Mouse (Mus musculus): ENCODE measurements around the gene Ranbp9. TPM values are rescaled to one million over a fixed set of nuclear protein-coding genes. Genes with fewer than 3 reads are reported as not detected.

The Ranbp9 gene
- total and polyA plus RNA-seq, 3 experiments: 17.1 to 25.9 TPM; not detected in 1

GRCm38 (mm10) chr13:43495645-43496044 is 14.6 kb upstream of the Ranbp9 start:
- Histone ChIP-seq H3K4me1 (ENCODE audit: control insufficient read depth in 1 of 2, insufficient read depth in 2 of 2, low read length in 2 of 2) (no peaks in the 10 kb centered on the region), H3K36me3 (ENCODE audit: control insufficient read depth in 1 of 2, insufficient read depth in 2 of 2, low read length in 2 of 2) (no peaks in the 10 kb centered on the region), H3K9me3 (replicated peaks; ENCODE audit: insufficient read depth, low read length) (no peaks in the 10 kb centered on the region), H3K4me3 (ENCODE audit: control insufficient read depth in 1 of 2, insufficient read depth in 1 of 2, low read depth in 2 of 2, low read length in 2 of 2) (no peak overlapping the region), H3K27ac (ENCODE audit: control insufficient read depth, low read depth, low read length) (no peak overlapping the region), H3K27me3 (ENCODE audit: control insufficient read depth in 1 of 2, insufficient read depth in 2 of 2, low read length in 2 of 2) (no peaks in the 10 kb centered on the region), H3K79me2 (ENCODE audit: control insufficient read depth, insufficient read depth, low read length, poor library complexity) (no peaks in the 10 kb centered on the region), H3K9ac (ENCODE audit: control insufficient read depth, low read depth, low read length, poor library complexity, severe bottlenecking) (no peak overlapping the region)
- TF ChIP-seq NELFE (IDR thresholded peaks at IDR 0.05; ENCODE audit: low read depth, low read length): no peak
- TF ChIP-seq BHLHE40 (IDR thresholded peaks at IDR 0.05; ENCODE audit: borderline replicate concordance, low read depth, low read length): no peak
- no peak for TF ChIP-seq UBTF (IDR thresholded peaks at IDR 0.05; ENCODE audit: borderline replicate concordance, insufficient read depth, low read depth, low read length)
- TF ChIP-seq CTCF (IDR thresholded peaks at IDR 0.05 in 2 of 3, conservative IDR thresholded peaks at IDR 0.05 in 1 of 3; ENCODE audit: control insufficient read depth in 1 of 3, insufficient read depth in 1 of 3, low read depth in 2 of 3, low read length in 3 of 3, poor library complexity in 1 of 3, severe bottlenecking in 1 of 3): no peak
- TF ChIP-seq TBP (IDR thresholded peaks at IDR 0.05; ENCODE audit: low read depth, low read length): no peak
- no peak for TF ChIP-seq MAZ (IDR thresholded peaks at IDR 0.05; ENCODE audit: low read depth, low read length)
- TF ChIP-seq RAD21 (IDR thresholded peaks at IDR 0.05; ENCODE audit: low read depth, low read length): no peak
- no peak for DNase-seq (ENCODE audit: low read depth, low spot score)

GRCm38 (mm10) chr13:43493725-43494124 is 12.6 kb upstream of the Ranbp9 start:
- Histone ChIP-seq H3K27ac (ENCODE audit: control insufficient read depth, low read depth, low read length) (no peak overlapping the region), H3K4me1 (ENCODE audit: control insufficient read depth in 1 of 2, insufficient read depth in 2 of 2, low read length in 2 of 2) (no peaks in the 10 kb centered on the region), H3K36me3 (ENCODE audit: control insufficient read depth in 1 of 2, insufficient read depth in 2 of 2, low read length in 2 of 2) (no peaks in the 10 kb centered on the region), H3K9ac (ENCODE audit: control insufficient read depth, low read depth, low read length, poor library complexity, severe bottlenecking) (no peak overlapping the region), H3K4me3 (ENCODE audit: control insufficient read depth in 1 of 2, insufficient read depth in 1 of 2, low read depth in 2 of 2, low read length in 2 of 2) (no peak overlapping the region), H3K27me3 (ENCODE audit: control insufficient read depth in 1 of 2, insufficient read depth in 2 of 2, low read length in 2 of 2) (0 out of 4 replicates have a peak, but pooled peaks cover 0 to 1% of the 10 kb centered on the region in 2 experiments), H3K9me3 (replicated peaks; ENCODE audit: insufficient read depth, low read length) (no peaks in the 10 kb centered on the region), H3K79me2 (ENCODE audit: control insufficient read depth, insufficient read depth, low read length, poor library complexity) (no peaks in the 10 kb centered on the region)
- TF ChIP-seq KAT2A (conservative IDR thresholded peaks at IDR 0.05; ENCODE audit: low read depth, low read length): no peak
- no peak for TF ChIP-seq ZC3H11A (IDR thresholded peaks at IDR 0.05; ENCODE audit: low read depth, low read length)
- TF ChIP-seq SIN3A (IDR thresholded peaks at IDR 0.05; ENCODE audit: low read length): no peak
- no peak for TF ChIP-seq ETS1 (IDR thresholded peaks at IDR 0.05; ENCODE audit: low read depth, low read length)
- TF ChIP-seq MYC (IDR thresholded peaks at IDR 0.05; ENCODE audit: low read depth, low read length): no peak
- no peak for TF ChIP-seq POLR2A (IDR thresholded peaks at IDR 0.05; ENCODE audit: control insufficient read depth in 1 of 2, insufficient read depth in 1 of 2, low read depth in 1 of 2, low read length in 2 of 2, poor library complexity in 1 of 2)
- TF ChIP-seq MXI1 (IDR thresholded peaks at IDR 0.05; ENCODE audit: low read depth, low read length): no peak
- TF ChIP-seq UBTF (IDR thresholded peaks at IDR 0.05; ENCODE audit: borderline replicate concordance, insufficient read depth, low read depth, low read length): no peak
- no peak for TF ChIP-seq EP300 (IDR thresholded peaks at IDR 0.05; ENCODE audit: low read depth in 1 of 2, low read length in 2 of 2)
- DNase-seq (ENCODE audit: low read depth, low spot score): no peak

GRCm38 (mm10) chr13:43493058-43493481 is 12.0 kb upstream of the Ranbp9 start:
- no peaks in the 10 kb centered on the region for H3K36me3 ChIP-seq (ENCODE audit: control insufficient read depth in 1 of 2, insufficient read depth in 2 of 2, low read length in 2 of 2)
- no peaks in the 10 kb centered on the region for H3K9me3 ChIP-seq (replicated peaks; ENCODE audit: insufficient read depth, low read length)
- no peak overlapping the region for H3K9ac ChIP-seq (ENCODE audit: control insufficient read depth, low read depth, low read length, poor library complexity, severe bottlenecking)
- no peak overlapping the region for H3K27ac ChIP-seq (ENCODE audit: control insufficient read depth, low read depth, low read length)
- no peak overlapping the region for H3K4me3 ChIP-seq (ENCODE audit: control insufficient read depth in 1 of 2, insufficient read depth in 1 of 2, low read depth in 2 of 2, low read length in 2 of 2)
- 0 out of 4 replicates have a peak, but pooled peaks cover 0 to 1% of the 10 kb centered on the region in 2 experiments for H3K27me3 ChIP-seq (ENCODE audit: control insufficient read depth in 1 of 2, insufficient read depth in 2 of 2, low read length in 2 of 2)
- no peaks in the 10 kb centered on the region for H3K79me2 ChIP-seq (ENCODE audit: control insufficient read depth, insufficient read depth, low read length, poor library complexity)
- TF ChIP-seq GABPA (IDR thresholded peaks at IDR 0.05; ENCODE audit: low read depth, low read length) (no peak), SMC3 (IDR thresholded peaks at IDR 0.05; ENCODE audit: low read depth, low read length) (no peak), CHD2 (IDR thresholded peaks at IDR 0.05; ENCODE audit: low read length) (no peak), JUND (IDR thresholded peaks at IDR 0.05; ENCODE audit: low read depth, low read length) (no peak), CTCF (IDR thresholded peaks at IDR 0.05 in 2 of 3, conservative IDR thresholded peaks at IDR 0.05 in 1 of 3; ENCODE audit: control insufficient read depth in 1 of 3, insufficient read depth in 1 of 3, low read depth in 2 of 3, low read length in 3 of 3, poor library complexity in 1 of 3, severe bottlenecking in 1 of 3) (no peak), POLR2A (IDR thresholded peaks at IDR 0.05; ENCODE audit: control insufficient read depth in 1 of 2, insufficient read depth in 1 of 2, low read depth in 1 of 2, low read length in 2 of 2, poor library complexity in 1 of 2) (no peak), BHLHE40 (IDR thresholded peaks at IDR 0.05; ENCODE audit: borderline replicate concordance, low read depth, low read length) (no peak), MAX (IDR thresholded peaks at IDR 0.05; ENCODE audit: low read length) (no peak)
- H3K4me1 ChIP-seq (ENCODE audit: control insufficient read depth in 1 of 2, insufficient read depth in 2 of 2, low read length in 2 of 2): no peaks in the 10 kb centered on the region
- no peak for DNase-seq (ENCODE audit: low read depth, low spot score)
